Mouse (Mus musculus) CD4-positive, CD25-positive, alpha-beta regulatory T cell, adult 4 months (primary cell): ENCODE results near the gene Mbd5. TPM values are rescaled to one million over a fixed set of nuclear protein-coding genes. Genes with fewer than 3 reads are reported as not detected.
A peak's percentile ranks its signal among the peaks of the same experiment; 100 is the strongest.

Experiments
- ATAC-seq: one replicate; pipeline ENCODE4 v1.8.0; 2017
- polyA plus RNA-seq, 2 experiments: library from polyadenylated mRNA; unstranded; fragments of 100-300 nt; shearing (Covaris generic); gene quantifications; one replicate each; pipeline ENCODE4 v1.2.1; 2017

The Mbd5 gene
- polyA plus RNA-seq: 10 to 100 TPM; 25.0 to 29.3 TPM

GRCm38 (mm10) chr2:48948841-48949584, at the start of gene Mbd5:
Gene Mbd5 (plus strand): TSS chr2:48949508.
- ATAC-seq: peak; percentile 91

GRCm38 (mm10) chr2:48908866-48909265, 40.4 kb upstream of the Mbd5 start:
- peak; percentile 87 for ATAC-seq

GRCm38 (mm10) chr2:48914185-48914584, 35.1 kb upstream of the Mbd5 start:
- ATAC-seq: no peak

GRCm38 (mm10) chr2:48915832-48916231, 33.5 kb upstream of the Mbd5 start:
- no peak for ATAC-seq

GRCm38 (mm10) chr2:48935058-48935457, 14.2 kb upstream of the Mbd5 start:
- peak; percentile 63 for ATAC-seq

GRCm38 (mm10) chr2:48947761-48948160, 1.5 kb upstream of the Mbd5 start:
- no peak for ATAC-seq

- peak; percentile 12 for ATAC-seq
Observed at GRCm38 (mm10) chr2:48949743-48950251, 489 bp downstream of the Mbd5 start.

GRCm38 (mm10) chr2:48950252-48950315, 776 bp downstream of the Mbd5 start, which contains the start of gene Orc4:
Gene Orc4 (minus strand): TSS chr2:48950277.
- no peak for ATAC-seq

- ATAC-seq: no peak
Observed at GRCm38 (mm10) chr2:48950316-48950880, 1.1 kb downstream of the Mbd5 start.

- ATAC-seq: no peak
Observed at GRCm38 (mm10) chr2:48956591-48956990, 7.3 kb downstream of the Mbd5 start.

- no peak for ATAC-seq
Observed at GRCm38 (mm10) chr2:48978920-48979319, 29.6 kb downstream of the Mbd5 start.

- peak; percentile 64 for ATAC-seq
Observed at GRCm38 (mm10) chr2:48990322-48990721, 41.0 kb downstream of the Mbd5 start.

- ATAC-seq: no peak
Observed at GRCm38 (mm10) chr2:49040481-49040880, 91.2 kb downstream of the Mbd5 start.

GRCm38 (mm10) chr2:49050030-49050429, 100.7 kb downstream of the Mbd5 start:
- no peak for ATAC-seq

- no peak for ATAC-seq
Observed at GRCm38 (mm10) chr2:49067886-49068285, 118.6 kb downstream of the Mbd5 start.

GRCm38 (mm10) chr2:49084966-49085365, 135.7 kb downstream of the Mbd5 start:
- ATAC-seq: no peak

- no peak for ATAC-seq
Observed at GRCm38 (mm10) chr2:49090771-49091170, 141.5 kb downstream of the Mbd5 start.

GRCm38 (mm10) chr2:49096765-49097164, 147.5 kb downstream of the Mbd5 start:
- ATAC-seq: no peak

- no peak for ATAC-seq
Observed at GRCm38 (mm10) chr2:49108906-49109305, 159.6 kb downstream of the Mbd5 start.

GRCm38 (mm10) chr2:49119875-49120274, 170.6 kb downstream of the Mbd5 start:
- ATAC-seq: no peak

GRCm38 (mm10) chr2:49121603-49122002, 172.3 kb downstream of the Mbd5 start:
- ATAC-seq: peak; percentile 74

GRCm38 (mm10) chr2:49142186-49142585, 192.9 kb downstream of the Mbd5 start:
- ATAC-seq: no peak

- no peak for ATAC-seq
Observed at GRCm38 (mm10) chr2:49153649-49154048, 204.3 kb downstream of the Mbd5 start.

GRCm38 (mm10) chr2:49160232-49160947, 211.1 kb downstream of the Mbd5 start:
- ATAC-seq: no peak
